Mouse (Mus musculus) embryo, embryonic 11.5 days (tissue): ENCODE measurements around the gene Pcnx3.
"Not testable (repeated sequence)": the region's sequence is repeated elsewhere in the genome, so short reads cannot be mapped to it uniquely, and the experiment has no call there.

Experiments
- DNase-seq: peaks from one replicate; pipeline ENCODE4 v3.0.0-alpha.2; 2012; ENCODE audit warnings: low read depth, low spot score

Pcnx3 gene

GRCm38 (mm10) chr19:5713255-5713654 is 24.5 kb upstream of the Pcnx3 start:
- DNase-seq = no peak

- DNase-seq = no peak
Measured at GRCm38 (mm10) chr19:5711907-5712460, 23.3 kb upstream of the Pcnx3 start.

DNA sequence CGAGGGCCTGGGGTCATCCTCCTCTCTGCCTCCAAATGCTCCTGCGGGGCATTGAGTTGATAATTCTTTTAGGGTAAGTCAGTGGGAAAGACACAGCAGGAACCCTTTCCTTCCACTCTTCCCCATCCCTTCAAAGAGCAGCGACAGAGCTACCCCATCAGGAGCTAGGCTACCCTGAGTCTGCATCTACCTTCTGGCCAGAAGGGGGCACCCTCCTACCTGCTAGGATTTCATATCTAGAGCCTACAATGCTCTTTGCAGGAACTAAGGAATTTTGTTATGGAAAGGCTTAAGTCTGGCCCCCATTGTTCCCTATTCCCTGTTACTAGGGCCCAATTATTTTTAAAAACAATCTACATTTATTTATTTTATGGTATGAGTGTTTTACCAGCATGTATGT is 22.5 kb upstream of the Pcnx3 start:
- no peak for DNase-seq

- DNase-seq = no peak
Measured at GRCm38 (mm10) chr19:5710581-5710980, 21.9 kb upstream of the Pcnx3 start.

GRCm38 (mm10) chr19:5710068-5710467 is 21.4 kb upstream of the Pcnx3 start:
- DNase-seq = no peak

- no peak for DNase-seq
Measured at GRCm38 (mm10) chr19:5704801-5705571, 16.3 kb upstream of the Pcnx3 start.

DNA sequence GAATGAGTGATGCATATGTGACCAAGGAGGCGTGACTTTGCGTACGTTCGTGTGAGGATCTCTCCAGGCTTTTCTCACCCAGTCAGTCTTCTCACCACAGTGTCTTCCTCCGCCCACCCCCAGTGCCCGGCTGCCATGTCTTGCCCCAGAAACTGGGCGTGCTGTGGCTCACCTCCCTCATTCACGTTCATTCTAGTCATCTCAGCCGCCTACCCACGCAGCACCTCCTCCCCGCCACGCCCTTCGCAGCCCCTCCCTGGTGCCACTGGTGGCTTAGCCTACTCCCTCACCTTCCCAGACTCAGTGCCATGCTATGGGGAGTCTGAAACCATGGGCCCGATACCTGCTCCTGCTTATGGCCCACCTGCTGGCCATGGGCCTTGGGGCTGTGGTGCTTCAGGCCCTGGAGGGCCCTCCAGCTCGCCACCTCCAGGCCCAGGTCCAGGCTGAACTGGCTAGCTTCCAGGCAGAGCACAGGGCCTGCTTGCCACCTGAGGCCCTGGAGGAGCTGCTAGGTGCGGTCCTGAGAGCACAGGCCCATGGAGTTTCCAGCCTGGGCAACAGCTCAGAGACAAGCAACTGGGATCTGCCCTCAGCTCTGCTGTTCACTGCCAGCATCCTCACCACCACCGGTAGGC is 15.6 kb upstream of the Pcnx3 start, which contains the start of gene Kcnk7:
Gene Kcnk7, plus strand, starts transcription at position 205 of the 638 bp plus-strand sequence.
- DNase-seq = no peak

DNA sequence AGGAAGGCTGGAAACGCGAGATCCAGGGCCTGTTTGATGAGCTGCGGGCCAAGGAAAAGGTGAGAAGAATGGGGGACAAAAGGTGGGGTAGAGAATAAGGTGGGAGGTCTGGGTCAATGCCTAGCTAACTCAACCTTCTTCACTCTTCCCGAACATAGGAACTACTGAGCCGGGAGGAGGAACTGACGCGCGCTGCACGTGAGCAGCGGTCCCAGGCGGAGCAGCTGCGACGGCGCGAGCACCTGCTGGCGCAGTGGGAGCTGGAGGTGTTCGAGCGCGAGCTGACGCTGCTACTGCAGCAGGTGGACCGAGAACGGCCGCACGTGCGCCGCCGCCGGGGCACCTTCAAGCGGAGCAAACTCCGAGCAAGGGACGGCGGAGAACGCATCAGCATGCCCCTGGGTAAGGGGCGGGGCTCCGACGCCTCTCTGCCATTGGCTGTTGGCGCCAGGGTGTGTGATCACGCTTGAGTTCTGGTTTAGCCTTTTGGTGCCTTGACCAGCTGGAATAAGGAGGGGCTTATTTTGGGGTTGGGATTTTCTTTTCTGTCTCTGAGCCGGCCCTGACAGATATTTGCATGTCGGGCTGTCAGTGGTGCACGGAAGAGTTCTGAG is 7.2 kb upstream of the Pcnx3 start:
- DNase-seq = peak; percentile 19

GRCm38 (mm10) chr19:5693801-5694200 is 5.1 kb upstream of the Pcnx3 start:
- DNase-seq = no peak

- DNase-seq = no peak
Measured at GRCm38 (mm10) chr19:5692913-5693396, 4.2 kb upstream of the Pcnx3 start.

GRCm38 (mm10) chr19:5692086-5692912 is 3.6 kb upstream of the Pcnx3 start:
- DNase-seq = no peak

GRCm38 (mm10) chr19:5691601-5692000 is 2.9 kb upstream of the Pcnx3 start:
- no peak for DNase-seq

DNA sequence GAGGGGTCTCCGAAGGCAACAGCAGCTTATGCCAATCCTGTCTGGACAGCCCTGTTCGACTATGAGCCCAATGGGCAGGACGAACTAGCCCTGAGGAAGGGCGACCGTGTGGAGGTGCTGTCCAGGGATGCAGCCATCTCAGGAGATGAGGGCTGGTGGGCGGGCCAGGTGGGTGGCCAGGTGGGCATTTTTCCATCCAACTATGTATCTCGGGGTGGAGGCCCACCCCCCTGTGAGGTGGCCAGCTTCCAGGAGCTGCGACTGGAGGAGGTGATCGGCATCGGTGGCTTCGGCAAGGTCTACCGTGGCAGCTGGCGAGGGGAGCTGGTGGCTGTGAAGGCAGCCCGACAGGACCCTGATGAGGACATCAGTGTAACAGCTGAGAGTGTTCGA is 1.6 kb upstream of the Pcnx3 start:
- no peak for DNase-seq

DNA sequence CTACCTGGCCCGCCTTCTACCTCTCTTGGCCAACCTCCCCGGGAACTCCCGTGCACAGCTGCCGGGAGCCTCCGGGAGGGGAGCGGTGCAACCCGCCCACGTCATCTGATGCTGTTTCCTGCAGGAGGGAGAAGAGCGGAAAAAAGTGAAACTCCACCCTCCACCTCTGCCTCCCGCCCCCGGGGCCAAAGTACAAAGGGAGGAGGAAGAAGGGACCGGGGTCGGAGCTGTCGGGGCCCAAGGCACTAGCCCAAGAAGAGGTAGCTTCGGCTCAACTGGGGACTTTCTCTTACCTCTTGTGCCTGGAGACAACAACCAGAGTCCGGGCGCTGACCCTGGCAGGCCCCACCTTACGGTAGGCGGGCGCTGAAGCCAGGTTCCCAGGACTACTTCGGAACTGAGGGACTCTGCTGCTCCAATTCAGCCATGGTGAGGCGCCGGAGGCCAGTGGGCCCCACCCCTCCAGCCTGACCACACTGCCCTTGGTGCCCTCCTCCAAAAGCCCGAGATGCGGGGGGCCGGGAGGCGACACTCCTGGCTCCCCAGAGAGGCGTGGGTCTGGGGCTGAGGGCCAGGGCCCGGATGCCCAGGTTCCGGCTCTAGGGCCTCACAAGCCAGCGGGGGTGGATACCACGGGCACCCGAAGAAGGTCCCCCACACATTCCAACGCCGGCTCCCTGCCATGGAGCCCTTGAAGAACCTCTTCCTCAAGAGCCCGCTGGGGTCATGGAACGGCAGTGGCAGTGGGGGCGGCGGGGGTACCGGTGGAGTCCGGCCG is 1.0 kb upstream of the Pcnx3 start:
- DNase-seq = peak; percentile 54

GRCm38 (mm10) chr19:5689088-5689428 is 350 bp upstream of the Pcnx3 start:
- DNase-seq = no peak

DNA sequence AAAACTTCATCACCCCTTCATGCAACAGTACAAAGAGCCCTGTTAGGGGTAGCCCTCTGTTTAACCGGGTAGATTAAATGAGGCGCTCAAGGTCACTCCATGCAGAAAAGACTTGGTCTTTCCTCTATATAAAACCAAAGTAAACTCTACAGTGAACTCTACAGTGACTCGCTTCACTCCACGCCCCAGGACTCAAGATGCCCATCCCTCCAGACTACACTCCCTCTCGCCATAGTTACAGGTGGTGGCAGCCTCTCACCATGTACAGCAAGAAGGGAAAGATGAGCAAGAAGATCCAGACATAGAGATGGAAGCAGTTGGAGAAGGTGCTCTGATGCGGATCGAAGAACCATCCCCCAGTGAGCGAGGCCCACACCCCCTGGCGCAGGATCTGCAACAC is 970 bp downstream of the Pcnx3 start:
- DNase-seq = no peak

- not testable (repeated sequence) for DNase-seq
Measured at GRCm38 (mm10) chr19:5686954-5687353, 1.8 kb downstream of the Pcnx3 start.

DNA sequence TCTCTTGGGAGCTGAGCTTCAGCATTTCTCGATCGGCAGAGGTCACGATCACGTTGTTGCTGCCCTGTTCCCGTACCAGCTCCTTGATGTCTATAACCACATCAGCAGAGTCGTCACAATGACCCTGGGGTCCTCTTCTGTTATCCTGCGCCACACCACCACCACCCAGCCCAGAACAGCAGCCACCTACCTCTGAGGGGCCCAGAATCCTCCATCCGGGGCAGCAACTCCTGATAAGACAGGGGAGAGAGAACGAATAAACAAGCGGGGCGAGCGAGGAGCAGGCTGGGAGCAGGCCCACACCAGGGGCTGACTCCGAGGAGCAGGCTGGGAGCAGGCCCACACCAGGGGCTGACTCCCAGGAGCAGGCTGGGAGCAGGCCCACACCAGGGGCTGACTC is 2.3 kb downstream of the Pcnx3 start:
- DNase-seq = no peak

- no peak for DNase-seq
Measured at GRCm38 (mm10) chr19:5685861-5686260, 2.8 kb downstream of the Pcnx3 start.

GRCm38 (mm10) chr19:5685431-5685830 is 3.3 kb downstream of the Pcnx3 start:
- DNase-seq = no peak

- DNase-seq = no peak
Measured at GRCm38 (mm10) chr19:5684985-5685384, 3.7 kb downstream of the Pcnx3 start.
